Mouse (Mus musculus) right cerebral cortex, postnatal 14 days (tissue): ENCODE measurements at regions not wholly inside any gene's neighbourhood (a gene's known extent, or its start where the extent isn't known, plus 50 kb on each side); places are given as distances from the start of the nearest gene placed in this dataset.
"Not testable (repeated sequence)": the region's sequence is repeated elsewhere in the genome, so short reads cannot be mapped to it uniquely, and the experiment has no call there.

ENCODE experiments used
- DNase-seq: peaks from one replicate; pipeline ENCODE4 v3.0.0; 2022

DNA sequence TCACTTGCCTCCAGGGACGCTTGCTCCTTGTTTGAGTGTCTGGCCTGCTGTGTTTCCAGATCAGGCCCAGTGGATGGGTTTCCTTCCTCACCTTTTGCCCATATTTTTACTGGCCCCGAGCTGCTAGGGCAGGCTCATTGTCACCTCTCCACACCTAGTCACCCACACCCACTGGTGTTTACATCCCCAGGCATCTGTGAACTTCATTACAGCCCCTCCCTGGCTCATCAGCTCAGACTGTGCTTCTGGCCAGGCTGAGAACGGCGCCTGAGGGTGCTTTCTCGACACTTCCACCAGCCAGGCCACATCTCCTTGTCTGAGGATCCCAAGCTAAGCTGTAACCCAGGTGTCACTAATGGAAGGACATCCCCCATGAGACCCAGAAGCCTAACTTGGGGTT lies 129.8 kb upstream of the Klf4 start:
- no peak for DNase-seq

DNA sequence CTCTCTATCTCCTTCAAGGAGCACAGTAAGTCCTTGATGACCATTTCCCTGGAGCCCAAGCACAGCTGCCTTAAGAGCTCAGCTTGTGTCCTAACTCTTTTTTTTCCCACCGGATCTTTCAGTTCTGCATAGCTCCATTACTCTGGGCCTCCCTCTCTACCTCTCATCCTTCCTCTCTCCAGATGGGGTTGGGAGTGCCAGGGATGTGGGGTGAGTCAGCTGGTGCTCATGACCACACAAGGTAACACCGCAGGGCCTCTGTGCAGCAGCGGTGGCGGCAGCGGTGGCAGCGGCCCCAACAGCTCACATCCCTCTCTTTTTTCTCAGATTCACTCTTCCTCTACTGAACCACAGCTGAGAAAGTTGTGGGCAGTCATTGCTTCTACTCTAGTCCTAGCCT lies 126.6 kb upstream of the Klf4 start:
- no peak for DNase-seq

DNA sequence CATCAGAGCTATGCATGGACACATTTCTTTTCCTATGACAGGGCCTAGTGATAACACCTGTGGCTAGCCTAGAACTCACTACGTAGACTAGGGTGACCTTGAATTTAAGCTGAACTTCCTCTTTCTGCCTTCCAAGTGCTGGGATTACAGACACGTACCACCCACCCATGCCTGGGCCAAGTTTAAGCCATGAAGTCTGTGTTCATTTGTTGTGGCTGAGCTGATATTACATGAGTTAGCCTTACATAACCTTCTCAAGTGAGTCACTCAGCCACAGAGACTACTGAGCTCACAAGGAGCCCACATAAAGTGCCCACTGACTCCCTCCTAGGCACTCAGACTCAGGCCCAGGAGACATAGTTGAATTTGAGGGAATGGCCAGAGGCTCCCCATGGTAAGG lies 123.1 kb upstream of the Klf4 start:
- DNase-seq: no peak

DNA sequence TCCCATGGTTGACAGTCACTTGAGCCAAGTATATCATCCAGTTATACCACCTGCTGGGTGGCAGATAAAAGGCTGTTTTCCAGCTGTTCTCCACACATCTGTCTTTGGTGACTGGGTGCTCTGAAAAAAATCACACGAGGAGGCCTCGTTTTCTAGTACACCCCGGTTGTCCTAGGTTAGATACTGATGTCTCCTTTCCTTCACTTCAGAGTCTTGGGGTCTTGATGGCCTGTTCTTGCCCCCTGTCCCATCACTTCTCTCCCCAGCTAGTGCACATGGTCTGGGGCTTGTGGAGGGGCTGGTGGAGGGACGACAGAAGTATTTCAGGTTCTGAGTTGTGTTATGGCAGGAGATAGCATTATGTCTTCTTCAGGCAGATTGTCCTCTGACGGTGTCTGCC lies 120.4 kb upstream of the Klf4 start:
- no peak for DNase-seq

DNA sequence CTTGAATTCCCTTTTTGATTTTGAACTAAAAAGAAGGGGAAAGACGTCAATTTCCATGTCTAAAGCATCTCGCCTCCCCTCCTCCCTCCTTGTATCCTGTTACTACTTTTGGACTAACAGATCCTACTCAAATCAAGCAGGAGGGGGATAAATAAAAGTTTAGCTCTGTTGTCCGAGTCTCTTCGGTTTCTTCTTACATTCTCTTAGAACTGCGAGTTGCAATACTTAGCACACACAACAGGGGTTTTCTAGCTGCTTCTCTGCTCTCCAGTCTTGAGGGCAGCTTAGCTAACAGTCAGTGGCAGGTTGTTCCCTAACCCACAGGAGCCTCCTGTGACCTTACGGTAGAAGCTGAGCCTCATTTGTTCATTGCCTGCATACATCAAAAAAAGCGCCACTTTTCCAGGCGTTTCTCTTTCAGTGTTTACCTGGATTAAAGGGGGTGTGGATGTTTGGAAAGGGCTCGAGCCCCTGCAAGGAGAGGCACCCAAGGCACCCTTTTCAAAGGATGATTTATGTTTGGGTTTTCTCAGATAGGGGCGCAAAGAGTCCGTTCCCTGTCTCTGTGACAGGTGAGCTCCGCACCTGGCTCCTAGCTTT lies 119.6 kb upstream of the Klf4 start:
- DNase-seq: no peak

DNA sequence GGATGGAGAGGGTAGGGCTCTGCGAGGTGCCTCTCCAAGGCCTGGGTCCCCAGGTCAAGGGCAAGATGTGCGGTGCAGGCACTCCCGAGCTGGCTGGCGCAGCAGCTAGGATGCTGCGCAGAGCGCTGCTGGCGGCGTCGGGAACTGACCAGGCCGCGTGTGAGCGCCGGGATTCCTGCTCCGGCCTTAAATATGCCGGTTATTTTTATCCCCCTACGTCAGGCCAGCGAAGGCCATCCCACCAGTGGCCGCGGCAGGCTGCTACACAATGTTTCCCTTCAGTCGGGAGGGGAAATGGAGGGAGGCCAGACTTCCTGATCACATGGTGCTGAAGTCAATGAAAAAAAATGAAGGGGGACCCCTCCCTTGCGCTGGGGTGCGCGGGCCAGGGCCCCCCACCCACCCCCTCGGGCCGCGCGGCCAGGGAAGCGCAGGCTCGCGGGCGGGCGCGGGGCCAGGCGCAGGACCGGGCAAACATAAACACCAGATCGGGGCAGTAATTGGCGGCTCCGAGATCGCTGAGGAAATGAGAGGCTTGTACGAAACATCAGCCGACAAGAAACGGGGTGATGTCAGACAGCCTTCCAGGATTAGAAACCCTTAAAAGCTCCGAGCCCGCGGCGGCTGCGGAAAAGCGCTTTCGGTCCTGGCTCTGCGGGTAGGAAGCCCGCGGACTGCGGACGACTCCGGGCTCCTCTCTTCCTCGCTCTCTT lies 118.9 kb upstream of the Klf4 start:
- peak; percentile 76 for DNase-seq

DNA sequence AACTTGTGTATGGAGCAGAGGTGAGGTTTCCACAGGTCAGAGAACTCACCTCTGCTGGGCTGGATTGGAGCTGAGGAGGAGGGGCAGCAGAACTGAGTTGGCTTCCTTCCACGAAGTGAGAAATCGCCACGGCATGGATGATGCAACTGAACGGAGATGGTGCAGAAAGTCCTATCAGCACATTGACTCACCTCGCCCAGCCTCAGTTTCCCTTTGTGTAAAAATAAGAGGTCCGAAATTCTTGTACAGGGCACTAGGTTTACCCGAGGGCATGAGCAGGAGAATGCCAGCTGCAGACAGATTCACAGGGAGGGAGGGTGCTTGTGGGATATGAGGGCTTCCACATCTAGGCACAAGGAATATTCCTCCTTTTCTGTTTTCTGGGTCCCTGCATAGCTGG lies 117.9 kb upstream of the Klf4 start:
- DNase-seq: no peak

DNA sequence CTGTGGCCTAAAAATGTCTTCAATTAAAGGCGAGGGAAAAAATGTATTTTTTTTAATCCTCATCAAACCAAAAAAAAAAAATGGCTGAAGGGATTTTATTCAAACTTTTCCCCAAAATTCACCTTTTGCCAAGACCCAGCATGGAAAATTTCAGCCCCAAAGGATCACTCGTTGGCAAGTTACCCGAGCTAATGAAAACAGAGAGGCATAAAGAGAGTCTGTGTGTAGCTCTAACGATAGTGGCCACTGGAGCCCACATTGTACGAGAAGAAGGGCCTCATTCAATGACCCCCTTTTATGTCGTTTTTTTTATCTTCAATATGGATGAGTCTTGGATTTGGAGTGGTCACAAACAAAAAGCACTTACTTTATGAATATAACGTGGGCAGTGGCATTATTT lies 116.1 kb upstream of the Klf4 start:
- DNase-seq: no peak

DNA sequence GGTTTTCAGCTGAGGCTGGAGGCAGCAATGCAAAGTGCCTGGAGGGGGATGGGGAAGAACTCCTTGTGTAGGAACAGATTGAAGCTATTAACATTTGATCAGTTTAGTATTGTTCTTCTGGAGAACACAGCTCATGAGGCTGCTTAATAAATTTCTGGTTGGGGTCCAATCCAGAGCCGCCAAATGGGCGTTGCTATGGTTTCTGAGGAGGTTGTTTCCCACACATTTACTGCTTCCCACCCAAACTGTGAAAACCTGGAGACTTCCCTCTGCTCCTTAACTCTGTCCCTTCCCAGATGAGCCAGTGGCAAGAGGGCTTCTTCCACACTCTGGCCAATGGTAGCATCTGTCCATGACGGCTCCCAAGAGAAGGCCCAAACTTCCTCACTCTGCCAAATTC lies 113.2 kb upstream of the Klf4 start:
- no peak for DNase-seq

DNA sequence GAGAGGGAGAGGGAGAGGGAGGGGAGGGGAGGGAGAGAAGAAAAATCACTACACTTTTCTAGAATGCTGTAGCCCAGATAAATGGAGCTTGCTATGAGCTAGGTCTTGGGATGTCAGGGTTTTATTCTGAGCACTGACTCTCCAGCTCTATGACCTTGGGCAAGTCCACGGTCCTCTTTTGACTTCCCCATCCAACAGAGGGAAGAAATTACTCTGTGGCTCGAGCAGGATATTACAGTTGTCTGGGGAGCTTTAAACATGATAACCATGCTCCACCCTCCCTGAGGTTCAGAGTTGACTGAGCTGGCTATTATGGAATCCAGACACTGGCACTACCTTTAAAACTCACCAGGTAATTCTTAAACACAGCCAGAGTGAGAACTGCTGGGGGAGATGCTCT lies 112.6 kb upstream of the Klf4 start:
- DNase-seq: no peak

DNA sequence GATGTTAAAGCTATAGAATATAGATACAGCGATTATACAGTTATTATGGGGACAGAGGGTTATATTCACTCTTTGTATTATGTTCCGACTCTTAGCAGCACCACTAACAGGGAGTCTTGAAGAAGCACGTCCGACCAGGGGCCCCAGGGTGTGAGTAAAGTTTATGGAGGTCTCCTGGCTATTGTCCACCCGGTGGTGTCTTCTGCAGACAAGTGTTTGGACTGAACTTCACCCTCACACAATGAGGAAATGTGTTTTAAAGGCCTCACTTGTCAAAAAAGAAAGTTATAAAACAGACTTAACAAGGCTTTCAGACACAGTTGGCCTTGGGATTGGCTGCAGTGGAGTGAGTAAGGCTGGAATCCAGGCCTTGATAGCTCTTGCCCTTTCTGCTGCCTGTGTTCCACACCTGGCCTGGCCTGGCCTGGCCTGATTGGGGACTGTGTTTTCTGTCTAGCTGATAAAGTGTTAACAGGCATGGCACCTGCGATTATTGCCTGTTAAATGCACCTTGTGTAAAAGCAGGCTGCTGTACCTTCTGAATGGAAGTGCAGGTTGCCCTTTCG lies 102.8 kb upstream of the Klf4 start:
- DNase-seq: no peak

DNA sequence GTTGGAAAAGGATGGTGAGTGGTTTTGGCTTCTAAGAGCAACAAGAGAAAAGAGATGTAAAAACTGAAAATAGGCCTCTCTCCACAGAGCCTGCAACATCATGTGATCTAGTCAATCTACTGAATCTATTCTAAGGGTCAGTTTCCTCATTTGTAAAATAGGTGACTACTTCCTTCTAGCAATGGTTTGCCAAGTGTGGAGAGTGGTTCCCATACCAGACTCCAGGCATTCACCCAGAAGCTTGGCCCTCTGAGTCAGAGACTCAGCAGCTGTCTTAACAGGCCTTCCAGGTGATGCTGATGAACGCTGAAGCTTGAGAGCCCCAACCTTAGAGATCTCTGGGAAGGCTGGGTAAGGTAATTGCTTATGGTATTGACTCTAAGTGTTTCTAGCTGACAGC lies 98.9 kb upstream of the Klf4 start:
- no peak for DNase-seq

DNA sequence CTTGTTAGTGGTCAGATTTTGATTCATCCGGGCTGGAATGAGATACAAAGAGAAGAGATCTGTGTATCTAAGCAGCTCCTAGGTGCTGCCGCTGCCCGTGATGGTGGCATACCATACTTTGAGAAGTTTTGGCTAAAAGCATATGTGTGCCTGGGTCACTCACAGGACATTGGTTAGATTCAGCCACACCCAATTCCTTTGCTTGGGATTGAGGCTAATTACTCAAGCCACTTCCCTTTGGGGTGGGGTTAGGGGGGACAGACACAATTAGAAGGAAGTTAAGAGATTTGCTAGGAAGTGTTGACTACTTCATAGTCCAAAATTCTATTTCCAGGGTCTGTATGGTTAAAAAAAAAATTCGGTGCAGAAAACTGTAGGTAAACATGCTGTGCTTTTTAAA lies 97.9 kb upstream of the Klf4 start:
- not testable (repeated sequence) for DNase-seq

DNA sequence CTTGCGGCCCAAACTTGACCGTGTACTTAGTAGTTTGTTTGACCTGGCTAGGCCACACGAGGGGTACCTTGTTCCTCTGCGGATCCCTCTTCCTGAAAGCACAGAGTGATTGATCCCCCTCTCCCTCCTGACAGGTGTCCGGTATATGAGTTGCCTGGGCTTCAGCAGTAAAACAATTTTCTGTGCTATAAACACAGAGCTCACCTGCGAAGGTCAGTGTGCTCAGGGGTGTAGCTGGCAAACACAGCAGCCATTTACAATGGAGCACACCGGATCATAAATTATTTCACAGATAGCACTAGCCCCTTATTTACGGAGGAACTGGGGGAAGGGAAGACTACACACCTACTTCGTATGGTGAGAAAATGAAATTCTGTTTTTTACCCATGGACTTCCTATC lies 92.5 kb upstream of the Klf4 start:
- DNase-seq: no peak

DNA sequence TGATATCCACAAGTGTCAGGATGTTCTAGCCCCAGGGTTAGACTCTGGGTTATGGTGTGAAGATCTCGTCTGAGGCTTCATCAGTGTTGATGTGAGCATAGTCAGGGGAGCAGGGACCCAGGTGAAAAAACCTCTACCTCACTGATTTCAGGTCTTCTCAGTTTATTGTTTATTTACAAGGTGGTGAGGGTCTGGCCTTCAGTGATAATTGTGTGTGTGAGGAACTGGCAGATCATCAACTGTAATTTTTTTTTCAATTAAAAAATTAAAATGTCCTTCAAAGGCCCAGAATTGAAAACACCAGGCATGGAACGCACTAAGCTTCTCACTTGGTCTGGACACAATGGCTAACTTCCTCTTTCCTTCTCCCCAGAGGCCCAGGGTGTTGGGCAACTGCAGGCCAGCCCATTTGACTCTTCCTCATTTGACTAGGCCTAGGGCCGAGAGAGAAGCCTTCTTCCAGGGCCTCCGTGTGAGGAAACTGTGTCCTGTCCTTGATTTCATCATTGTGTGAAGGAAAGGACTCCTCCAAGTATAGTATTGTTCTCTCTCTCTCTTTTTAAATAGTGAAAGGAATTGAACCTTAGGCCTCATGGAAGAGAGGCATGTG lies 91.0 kb upstream of the Klf4 start:
- DNase-seq: no peak

DNA sequence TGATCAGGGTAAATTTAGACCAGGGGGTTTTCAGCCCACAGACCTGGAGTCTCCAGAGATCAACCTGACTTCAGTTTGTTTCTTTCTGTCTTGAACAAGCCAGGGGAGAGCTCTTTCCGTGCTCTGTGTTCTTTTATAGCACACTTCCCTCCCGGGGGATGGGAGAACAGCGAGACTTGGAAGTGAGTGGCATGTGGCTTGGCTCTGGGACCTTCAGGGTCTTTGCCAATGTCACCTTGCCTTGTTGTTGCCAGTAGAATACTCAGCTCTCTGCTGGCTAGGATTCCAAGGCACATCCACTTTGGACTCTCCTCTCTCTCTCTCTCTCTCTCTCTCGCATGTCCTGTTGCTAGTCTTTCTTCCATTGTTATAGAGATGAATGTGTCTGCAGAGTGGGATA lies 90.4 kb upstream of the Klf4 start:
- DNase-seq: no peak

DNA sequence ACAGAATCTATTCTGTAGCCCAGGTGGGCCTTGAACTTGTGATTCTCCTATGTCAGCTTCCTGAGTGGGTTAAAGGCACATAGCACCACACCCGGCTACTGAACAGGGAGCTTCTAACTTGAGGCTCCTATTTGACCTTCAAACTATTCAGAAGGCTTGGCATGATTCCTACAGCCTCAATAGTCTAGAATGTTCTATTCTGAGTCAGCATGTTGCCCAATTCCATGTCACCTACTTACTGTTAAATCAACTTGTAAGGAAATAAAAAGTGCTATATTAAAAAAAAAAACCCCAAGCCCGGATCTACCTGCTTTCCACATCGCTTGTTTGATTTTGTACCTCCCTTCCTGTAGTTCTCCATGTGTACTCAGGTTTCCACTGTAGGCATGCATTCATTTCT lies 87.6 kb upstream of the Klf4 start:
- DNase-seq: no peak

DNA sequence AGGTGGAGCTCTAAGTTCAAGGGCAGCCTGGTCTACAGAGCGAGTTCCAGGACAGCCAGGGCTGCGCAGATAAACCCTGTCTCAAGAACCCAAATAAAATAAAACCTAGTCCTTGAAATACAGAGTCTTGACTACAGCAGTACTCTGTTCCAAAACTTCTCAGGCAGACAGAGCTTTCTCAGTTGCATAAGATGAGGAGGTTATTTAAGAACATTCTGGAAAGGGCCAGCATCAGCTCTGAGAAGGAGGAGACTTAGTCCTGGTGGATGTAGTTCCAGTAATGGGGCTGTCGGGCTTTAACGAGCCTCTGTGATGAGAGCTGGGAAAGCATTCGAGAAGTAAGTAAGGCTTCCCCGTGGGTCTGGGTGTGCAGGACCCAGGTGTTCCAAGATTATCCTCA lies 83.5 kb upstream of the Klf4 start:
- DNase-seq: no peak

DNA sequence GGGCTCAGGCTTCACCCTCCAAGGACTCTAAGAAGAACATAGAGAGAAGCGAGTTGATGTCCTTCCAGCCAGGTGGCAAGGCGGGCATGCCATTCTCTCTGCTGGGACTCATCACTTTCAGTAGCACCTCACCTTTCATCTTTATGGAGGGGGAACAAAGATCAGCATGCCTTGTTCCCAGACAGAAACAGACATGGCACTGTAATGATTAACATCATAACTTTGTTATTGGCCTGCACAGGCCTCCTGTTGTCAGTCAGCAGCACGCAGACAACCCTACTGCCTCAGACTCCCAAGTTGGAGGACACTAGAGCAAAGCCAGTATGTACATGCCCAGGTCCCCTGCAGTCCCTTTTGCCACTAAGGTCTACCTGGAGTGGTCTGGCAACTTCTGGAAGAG lies 81.3 kb upstream of the Klf4 start:
- DNase-seq: no peak

DNA sequence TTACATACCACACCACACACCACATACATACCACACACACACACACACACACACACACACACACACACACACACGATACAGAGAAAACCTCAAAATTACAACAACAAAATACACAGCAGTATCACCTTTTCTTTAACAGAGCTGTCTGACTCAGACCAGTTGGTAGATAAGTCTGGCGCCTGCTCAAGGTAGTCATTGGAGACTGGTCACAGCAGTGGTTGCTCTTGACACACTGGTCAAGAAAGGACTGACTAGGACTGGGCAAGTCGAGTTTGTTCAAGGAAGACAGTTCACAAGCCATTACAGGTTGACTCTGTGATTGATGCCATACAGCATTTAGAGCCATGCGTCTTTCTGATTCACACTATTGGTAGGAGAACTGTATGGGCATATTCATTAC lies 78.7 kb upstream of the Klf4 start:
- DNase-seq: no peak

DNA sequence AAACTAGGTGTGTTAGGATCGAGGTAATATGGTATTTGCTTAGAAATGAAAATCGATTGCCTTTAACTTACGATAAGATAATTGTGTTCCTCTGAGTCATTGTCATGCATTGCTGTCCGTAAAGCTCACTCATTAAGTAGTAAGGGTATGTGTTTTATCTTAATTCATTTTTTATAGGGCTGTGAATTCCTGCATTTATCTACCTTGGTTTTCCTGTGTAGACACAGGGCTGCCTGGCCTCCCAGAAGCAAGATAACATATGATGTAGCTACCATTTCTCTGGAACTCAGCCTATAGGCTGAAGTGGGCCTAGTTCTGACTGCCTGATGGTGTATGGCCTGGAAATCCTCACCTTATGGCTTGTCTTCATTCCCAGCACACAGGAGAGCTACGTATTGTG lies 76.9 kb upstream of the Klf4 start:
- no peak for DNase-seq

DNA sequence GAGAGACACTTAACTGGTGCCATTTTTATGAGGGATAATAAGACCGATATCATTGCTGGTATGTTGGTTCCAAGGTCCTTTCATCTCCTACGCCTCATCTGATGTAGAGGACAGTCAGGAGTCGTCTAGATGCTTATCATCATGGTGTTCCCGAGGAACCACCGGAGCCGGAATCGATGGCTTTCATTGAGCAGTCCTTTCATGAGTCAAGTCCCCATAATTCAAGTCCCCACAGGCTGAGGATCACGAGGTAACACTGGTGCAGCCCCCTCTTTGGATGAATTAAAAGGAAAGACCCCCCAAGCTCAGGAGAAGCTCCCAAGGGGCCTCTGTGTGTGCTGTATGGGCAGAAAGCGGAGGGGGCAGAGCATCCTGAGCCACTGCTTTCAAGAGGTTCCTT lies 73.3 kb upstream of the Klf4 start:
- no peak for DNase-seq

DNA sequence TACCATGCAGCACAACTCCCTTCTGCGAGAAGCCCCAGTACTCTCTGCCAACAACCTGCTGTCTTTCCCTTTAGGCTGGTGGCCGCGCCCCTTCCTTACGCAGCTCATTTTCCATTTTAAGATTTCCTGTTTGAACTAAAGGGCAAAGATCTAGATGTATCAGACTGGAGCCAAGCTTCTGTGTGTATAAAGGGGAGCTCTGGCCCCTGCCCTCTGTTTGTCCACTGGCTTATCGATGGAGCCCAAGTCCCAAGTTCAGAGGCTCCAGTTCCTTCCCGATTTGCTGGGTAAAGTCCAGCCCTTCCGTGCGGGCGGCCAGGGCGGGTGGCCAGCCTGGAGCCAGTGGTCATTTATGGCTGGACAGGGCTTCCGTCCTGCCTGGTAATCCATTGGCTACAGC lies 72.6 kb upstream of the Klf4 start:
- DNase-seq: no peak

DNA sequence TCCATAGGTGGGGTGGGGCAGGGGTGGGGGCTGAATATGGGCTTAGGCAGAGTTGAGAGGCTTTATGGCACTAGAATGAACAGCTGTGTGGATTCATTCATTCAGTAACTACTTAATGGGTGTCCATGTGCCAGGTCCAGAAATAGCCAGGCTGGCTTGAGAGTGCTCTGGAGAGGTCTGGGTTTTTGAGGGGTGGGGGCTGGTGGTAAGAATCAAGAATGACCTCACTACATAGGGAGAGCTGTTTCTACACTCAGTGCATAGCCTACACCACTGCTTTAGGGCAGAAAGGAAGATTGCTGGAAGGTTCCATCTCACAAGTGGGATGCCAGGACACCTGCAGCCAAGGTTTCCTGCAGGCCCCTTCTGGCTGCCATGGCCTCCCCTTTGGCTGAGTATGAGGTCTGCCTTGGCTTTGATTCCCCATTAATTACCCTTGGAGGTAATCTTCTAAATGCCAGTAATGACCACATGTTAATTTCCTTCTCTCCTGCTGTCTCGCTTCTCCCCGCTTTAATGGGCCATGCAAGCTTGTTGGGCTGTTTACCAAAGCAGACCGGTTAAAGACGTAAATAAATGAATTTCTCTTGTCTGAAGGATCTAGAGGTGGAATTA lies 71.7 kb upstream of the Klf4 start:
- DNase-seq: no peak
